Mouse (Mus musculus) bone marrow, adult 2 months (tissue): Measurements from ENCODE around the gene Fgf18.

Source experiments
- CTCF ChIP-seq: fragments of 200-500 bp; IDR thresholded peaks from 2 replicates; pipeline ENCODE4 v1.5.1; 2011; ENCODE audit warnings: low read length, control low read depth; ENCODE audit not compliant: control insufficient read depth, insufficient read depth
- POLR2A ChIP-seq: fragments of 200-500 bp; IDR thresholded peaks from 2 replicates; pipeline ENCODE4 v1.6.1; 2011; ENCODE audit warnings: low read depth, mild to moderate bottlenecking, control low read depth, low read length, borderline replicate concordance; ENCODE audit not compliant: control insufficient read depth

DNA sequence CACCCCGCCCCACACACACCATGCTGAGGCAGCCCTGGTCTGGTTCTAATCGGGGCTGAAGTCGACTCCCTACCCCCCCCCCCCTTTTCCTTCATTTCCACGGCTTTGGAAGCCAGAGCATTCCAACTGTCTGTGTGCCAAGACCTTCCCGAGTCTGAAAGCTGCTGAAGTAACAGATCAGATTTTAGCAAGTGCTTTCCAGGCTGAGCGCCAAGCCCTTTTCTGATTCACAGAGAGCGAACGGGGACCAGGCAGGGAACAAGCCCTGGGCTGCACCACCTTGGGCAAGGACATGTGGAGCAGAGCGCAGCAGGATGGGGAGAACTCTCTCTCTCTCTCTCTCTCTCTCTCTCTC, 1.1 kb downstream of the Fgf18 start:
- no peak for TF ChIP-seq CTCF
- TF ChIP-seq POLR2A = no peak
